Mouse (Mus musculus) liver, embryonic 16.5 days (tissue): ENCODE measurements at regions not wholly inside any gene's neighbourhood (a gene's known extent, or its start where the extent isn't known, plus 50 kb on each side); places are given as distances from the start of the nearest gene placed in this dataset.

Source experiments
- ATAC-seq: fragments of 200-750 bp; cut with Nextera tagmentation; 2 replicates; pipeline ENCODE4 v1.8.0; 2017; ENCODE audit warnings: low read depth, mild to moderate bottlenecking, moderate number of reproducible peaks, moderate library complexity
- H3K27ac ChIP-seq: fragments of 300-500 bp; sonication (generic); 2 replicates; pipeline ENCODE4 v1.5.1; 2014; ENCODE audit warnings: mild to moderate bottlenecking, low read length
- H3K27me3 ChIP-seq: fragments of 300-500 bp; sonication (generic); 2 replicates; pipeline ENCODE4 v1.6.1; 2014; ENCODE audit warnings: low read depth, low read length, mixed read lengths; ENCODE audit not compliant: control insufficient read depth, insufficient read depth
- H3K36me3 ChIP-seq: fragments of 300-500 bp; sonication (generic); 2 replicates; pipeline ENCODE4 v1.6.1; 2014; ENCODE audit warnings: mild to moderate bottlenecking; ENCODE audit not compliant: control insufficient read depth, insufficient read depth
- H3K4me1 ChIP-seq: fragments of 300-500 bp; sonication (generic); 2 replicates; pipeline ENCODE4 v1.6.1; 2014; ENCODE audit warnings: low read depth, low read length, mixed read lengths; ENCODE audit not compliant: control insufficient read depth
- H3K4me2 ChIP-seq: fragments of 300-500 bp; sonication (generic); 2 replicates; pipeline ENCODE4 v1.6.1; 2014; ENCODE audit warnings: low read depth, low read length, mixed read lengths
- H3K4me3 ChIP-seq: fragments of 300-500 bp; sonication (generic); 2 replicates; pipeline ENCODE4 v1.5.1; 2014; ENCODE audit warnings: low read depth, mild to moderate bottlenecking, low read length
- H3K9ac ChIP-seq: fragments of 300-500 bp; sonication (generic); 2 replicates; pipeline ENCODE4 v1.6.1; 2014; ENCODE audit warnings: low read depth, low read length
- H3K9me3 ChIP-seq: fragments of 300-500 bp; sonication (generic); replicated peaks from 2 replicates; pipeline ENCODE4 v1.6.1; 2016; ENCODE audit warnings: low read length; ENCODE audit not compliant: control insufficient read depth
- WGBS: fragments of 180-500 bp; shearing (Covaris S2); extraction: QIAGEN DNeasy Blood & Tissue Kit; methylation state at CpG from one replicate; pipeline ENCODE4 v1.1.7; 2014; ENCODE audit not compliant: insufficient replicate concordance; 5-methylcytosine and 5-hydroxymethylcytosine counted together

DNA sequence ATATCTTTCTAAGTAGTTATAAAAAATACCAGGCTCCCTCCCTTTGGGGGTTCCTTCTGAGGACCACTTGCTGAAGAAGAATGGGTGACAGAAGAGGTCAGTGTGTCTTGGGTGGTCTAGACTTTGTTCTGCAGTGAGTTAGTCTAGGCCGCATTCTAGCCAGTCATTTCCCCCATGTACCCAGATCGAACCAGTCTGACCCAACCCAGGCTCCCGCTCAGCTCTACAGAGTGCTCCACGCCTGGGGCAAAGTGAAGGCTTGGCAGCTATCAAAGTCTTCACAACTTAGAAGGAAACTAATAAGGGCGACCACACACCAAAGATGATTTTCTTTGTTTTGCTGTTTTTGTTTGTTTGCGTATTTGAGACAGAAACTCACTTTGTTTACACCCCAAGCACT lies 92.4 kb upstream of the Marcks start:
- Histone ChIP-seq H3K4me1 (peaks cover 43% of the 10 kb centered on the region), H3K36me3 (no peaks in the 10 kb centered on the region), H3K4me3 (no peak overlapping the region), H3K9me3 (no peaks in the 10 kb centered on the region), H3K27me3 (no peaks in the 10 kb centered on the region), H3K9ac (peak overlapping the region; percentile 21; the same call in 1 of the 2 replicates), H3K27ac (peak overlapping the region; percentile 79), H3K4me2 (peak overlapping the region; percentile 59)
- ATAC-seq, result no peak
- 71% methylated on average over 6 of the region's 6 CpGs for WGBS

- Histone ChIP-seq H3K27me3 (no peaks in the 10 kb centered on the region), H3K9me3 (no peaks in the 10 kb centered on the region), H3K4me2 (no peak overlapping the region), H3K36me3 (no peaks in the 10 kb centered on the region), H3K9ac (no peak overlapping the region), H3K4me3 (no peak overlapping the region), H3K27ac (no peak overlapping the region), H3K4me1 (peaks cover 27% of the 10 kb centered on the region)
- no peak for ATAC-seq
- 73% methylated on average over 3 of the region's 3 CpGs for WGBS
These were observed 89.2 kb upstream of the Marcks start for GRCm38 (mm10) chr10:37227889-37228288.

- H3K27me3 ChIP-seq, result no peaks in the 10 kb centered on the region
- H3K36me3 ChIP-seq, result no peaks in the 10 kb centered on the region
- peaks cover 29% of the 10 kb centered on the region for H3K4me1 ChIP-seq
- no peak overlapping the region for H3K4me3 ChIP-seq
- no peaks in the 10 kb centered on the region for H3K9me3 ChIP-seq
- WGBS, result 57% methylated on average over 6 of the region's 6 CpGs
- no peak overlapping the region for H3K9ac ChIP-seq
- ATAC-seq, result no peak
- no peak overlapping the region for H3K27ac ChIP-seq
- no peak overlapping the region for H3K4me2 ChIP-seq
These were observed 83.0 kb upstream of the Marcks start for GRCm38 (mm10) chr10:37221730-37222129.

DNA sequence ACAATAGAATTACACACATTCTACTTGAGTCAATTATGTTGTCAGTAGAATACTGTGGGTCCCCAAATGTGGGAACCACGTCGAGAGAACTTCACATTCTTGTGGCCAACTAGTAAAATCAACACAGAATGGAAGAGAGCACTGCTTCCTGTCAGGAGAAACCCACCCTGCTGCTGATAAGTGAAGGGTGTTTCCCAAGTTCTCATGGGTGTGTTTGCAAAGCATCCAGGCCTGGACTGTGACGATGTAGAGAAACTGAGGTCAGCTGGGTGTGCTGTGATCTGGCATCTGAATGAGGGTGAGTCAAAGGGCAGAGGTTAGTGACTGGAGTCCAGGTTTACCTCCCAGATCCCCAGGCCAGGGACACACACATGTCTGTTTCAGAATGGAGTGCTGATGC lies 81.7 kb upstream of the Marcks start:
- Histone ChIP-seq H3K4me2 (peak overlapping the region; percentile 35), H3K9me3 (no peaks in the 10 kb centered on the region), H3K4me1 (peaks cover 29% of the 10 kb centered on the region), H3K4me3 (no peak overlapping the region), H3K27me3 (no peaks in the 10 kb centered on the region), H3K9ac (no peak overlapping the region), H3K36me3 (no peaks in the 10 kb centered on the region), H3K27ac (peak overlapping the region; percentile 35; the same call in 1 of the 2 replicates)
- peak; percentile 91 for ATAC-seq
- 16% methylated on average over 3 of the region's 3 CpGs for WGBS

GRCm38 (mm10) chr10:37219936-37220335 lies 81.2 kb upstream of the Marcks start:
- Histone ChIP-seq H3K4me1 (peaks cover 29% of the 10 kb centered on the region), H3K36me3 (no peaks in the 10 kb centered on the region), H3K9me3 (no peaks in the 10 kb centered on the region), H3K9ac (no peak overlapping the region), H3K4me3 (no peak overlapping the region), H3K27ac (no peak overlapping the region; the same call in 1 of the 2 replicates), H3K27me3 (no peaks in the 10 kb centered on the region), H3K4me2 (peak overlapping the region; percentile 35)
- 48% methylated on average over 4 of the region's 4 CpGs for WGBS
- no peak for ATAC-seq

- H3K4me2 ChIP-seq, result no peak overlapping the region
- H3K9me3 ChIP-seq, result no peaks in the 10 kb centered on the region
- H3K27ac ChIP-seq, result no peak overlapping the region
- ATAC-seq, result peak; percentile 44
- WGBS, result 28% methylated on average over 1 of the region's 1 CpGs
- peaks cover 29% of the 10 kb centered on the region for H3K4me1 ChIP-seq
- no peak overlapping the region for H3K4me3 ChIP-seq
- H3K36me3 ChIP-seq, result no peaks in the 10 kb centered on the region
- no peaks in the 10 kb centered on the region for H3K27me3 ChIP-seq
- no peak overlapping the region for H3K9ac ChIP-seq
These were observed 80.7 kb upstream of the Marcks start for GRCm38 (mm10) chr10:37219381-37219780.

DNA sequence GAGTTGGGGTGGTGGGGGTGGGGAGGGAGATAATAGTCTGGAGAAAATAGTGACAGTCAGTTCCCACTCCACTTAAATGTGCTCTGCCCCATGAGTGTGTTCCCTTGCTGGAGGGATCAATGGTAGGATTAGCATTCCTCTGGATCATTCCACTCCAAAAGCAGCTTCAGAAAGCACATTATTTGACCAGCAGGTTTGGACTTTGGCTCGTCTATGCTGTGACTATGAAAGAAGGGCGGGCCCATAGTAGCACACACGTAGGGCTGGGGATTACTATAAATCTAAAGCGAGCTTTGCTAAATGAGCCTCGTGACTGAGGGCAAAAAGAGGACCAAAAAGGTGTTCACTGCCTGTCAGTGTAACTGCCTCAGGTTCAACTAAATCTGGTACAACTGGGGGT lies 75.9 kb upstream of the Marcks start:
- H3K4me1 ChIP-seq, result peaks cover 5% of the 10 kb centered on the region
- WGBS, result 61% methylated on average over 5 of the region's 5 CpGs
- H3K4me2 ChIP-seq, result no peak overlapping the region
- H3K27ac ChIP-seq, result peak overlapping the region; percentile 25; the same call in 1 of the 2 replicates
- no peaks in the 10 kb centered on the region for H3K36me3 ChIP-seq
- ATAC-seq, result peak; percentile 74
- no peaks in the 10 kb centered on the region for H3K27me3 ChIP-seq
- H3K9me3 ChIP-seq, result no peaks in the 10 kb centered on the region
- no peak overlapping the region for H3K4me3 ChIP-seq
- H3K9ac ChIP-seq, result no peak overlapping the region

GRCm38 (mm10) chr10:37212350-37213035 lies 73.8 kb upstream of the Marcks start:
- Histone ChIP-seq H3K27me3 (no peaks in the 10 kb centered on the region), H3K36me3 (no peaks in the 10 kb centered on the region), H3K4me2 (no peak overlapping the region), H3K27ac (no peak overlapping the region), H3K9ac (no peak overlapping the region), H3K4me1 (no peaks in the 10 kb centered on the region), H3K9me3 (no peaks in the 10 kb centered on the region), H3K4me3 (no peak overlapping the region)
- ATAC-seq, result no peak
- WGBS, result 35% methylated on average over 1 of the region's 1 CpGs

- Histone ChIP-seq H3K4me2 (no peak overlapping the region), H3K4me3 (no peak overlapping the region), H3K9me3 (no peaks in the 10 kb centered on the region), H3K36me3 (no peaks in the 10 kb centered on the region), H3K27me3 (no peaks in the 10 kb centered on the region), H3K9ac (no peak overlapping the region), H3K27ac (no peak overlapping the region), H3K4me1 (no peaks in the 10 kb centered on the region)
- ATAC-seq, result no peak
- WGBS, result 60% methylated on average over 3 of the region's 3 CpGs
These were observed 72.6 kb upstream of the Marcks start for GRCm38 (mm10) chr10:37211305-37211704.
